Mouse (Mus musculus) thymus, postnatal 14 days (tissue): Measurements from ENCODE around the gene Mical2.

Experiments used
- DNase-seq: peaks from one replicate; pipeline ENCODE4 v3.0.0; 2021

Mical2 gene

DNA sequence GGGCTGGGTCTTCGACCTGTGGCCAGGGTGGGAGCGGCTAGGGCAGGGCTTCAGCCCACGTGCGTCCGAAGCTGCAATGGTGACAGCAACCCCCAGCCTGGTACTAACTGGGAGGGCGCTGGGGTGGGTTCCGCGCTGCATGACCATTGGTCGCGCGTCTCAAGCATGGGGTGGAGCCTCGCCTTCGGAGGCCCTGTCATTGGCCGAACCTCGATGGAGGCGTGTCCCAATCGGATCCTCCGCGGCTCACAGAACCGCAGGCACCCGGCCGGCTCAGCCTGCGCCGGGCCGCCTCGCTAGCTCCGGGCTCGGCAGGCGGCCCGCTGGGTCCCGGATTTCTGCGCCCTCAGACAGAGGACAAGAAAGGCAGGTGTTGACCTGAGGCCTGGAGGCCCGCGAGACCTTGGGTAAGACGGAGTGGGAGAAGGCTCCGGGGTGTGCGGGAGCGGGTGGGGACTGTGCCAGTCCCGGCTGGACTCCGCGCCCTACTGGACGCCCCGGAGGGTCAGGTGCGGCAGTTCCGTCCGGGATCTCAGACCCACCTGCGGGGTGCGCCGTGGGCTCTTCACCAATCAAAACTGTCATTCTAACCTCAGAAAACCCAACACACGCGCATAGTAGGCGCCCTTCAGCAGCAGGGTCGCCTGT is at the start of gene Mical2:
Mical2 (plus strand) TSS at position 242 of the 648 bp plus-strand sequence.
- peak; percentile 88 for DNase-seq

DNA sequence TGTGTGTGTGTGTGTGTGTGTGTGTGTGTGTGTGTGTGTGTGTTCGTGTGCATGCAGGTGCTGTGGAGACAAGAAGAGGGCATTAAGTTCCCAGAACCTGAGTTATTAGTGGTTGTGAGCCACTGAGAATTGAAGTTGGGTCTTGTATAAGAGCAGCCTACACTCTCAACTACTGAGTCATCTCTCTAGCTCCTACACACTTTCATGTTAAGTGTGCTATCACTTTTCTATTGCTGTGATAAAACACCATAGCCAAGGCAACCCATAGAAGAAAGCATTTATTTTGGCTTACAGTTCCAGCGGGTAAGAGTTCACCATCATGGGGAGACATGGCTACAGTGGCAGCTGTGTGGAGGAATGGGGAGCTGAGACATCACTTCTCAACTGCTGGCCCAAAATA is 49.0 kb upstream of the Mical2 start:
- no peak for DNase-seq

DNA sequence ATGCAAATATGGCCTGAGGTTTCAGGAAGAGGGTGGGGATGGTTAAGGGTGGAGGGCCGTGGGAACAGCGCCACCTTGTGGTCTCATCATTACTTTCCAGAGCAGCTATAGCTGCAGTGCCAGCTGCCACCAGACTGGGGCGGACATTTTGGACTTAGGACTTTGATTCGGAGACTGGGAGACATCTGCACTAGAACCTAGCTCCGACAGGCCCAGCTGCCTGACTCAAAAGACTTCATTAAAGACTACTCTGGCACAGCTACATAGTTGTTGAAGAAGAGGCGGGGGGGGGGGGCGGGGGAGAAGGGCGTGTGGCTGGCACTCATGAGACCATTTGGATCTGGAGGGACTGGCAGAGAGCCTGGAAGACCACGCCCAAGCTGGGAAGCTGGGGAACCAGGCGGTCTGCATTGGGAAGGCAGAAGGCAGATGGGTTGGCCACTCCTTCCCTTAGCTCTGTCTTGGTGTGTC is 45.4 kb upstream of the Mical2 start:
- peak; percentile 75 for DNase-seq

DNA sequence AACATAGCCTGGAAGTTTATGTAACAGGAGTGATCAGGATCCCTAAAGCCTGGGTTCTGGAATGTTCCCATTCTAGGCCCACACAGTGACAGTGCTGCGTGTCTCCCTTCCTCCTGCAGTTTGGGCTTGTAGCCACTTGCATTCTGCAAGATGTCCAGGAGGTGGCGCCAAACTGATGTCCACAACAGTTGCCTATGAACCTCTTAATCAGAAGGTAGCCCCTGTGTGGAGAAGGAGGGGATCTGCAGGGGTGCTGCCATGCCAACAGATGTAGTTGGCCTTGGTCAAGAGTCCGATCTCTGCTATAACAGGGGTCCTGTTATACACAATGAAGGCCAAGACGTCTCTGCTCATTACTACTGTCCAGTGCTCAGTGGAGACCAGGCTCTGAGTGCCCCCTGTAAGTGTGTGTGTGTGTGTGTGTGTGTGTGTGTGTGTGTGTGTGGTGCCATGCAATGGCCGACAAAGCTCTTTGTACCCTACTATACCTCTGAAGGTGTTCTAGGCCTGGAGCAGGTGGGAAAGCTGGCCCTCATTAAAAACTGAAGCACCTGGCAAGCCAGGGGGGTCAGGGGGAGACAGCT is 42.3 kb upstream of the Mical2 start:
- DNase-seq = peak; percentile 87

DNA sequence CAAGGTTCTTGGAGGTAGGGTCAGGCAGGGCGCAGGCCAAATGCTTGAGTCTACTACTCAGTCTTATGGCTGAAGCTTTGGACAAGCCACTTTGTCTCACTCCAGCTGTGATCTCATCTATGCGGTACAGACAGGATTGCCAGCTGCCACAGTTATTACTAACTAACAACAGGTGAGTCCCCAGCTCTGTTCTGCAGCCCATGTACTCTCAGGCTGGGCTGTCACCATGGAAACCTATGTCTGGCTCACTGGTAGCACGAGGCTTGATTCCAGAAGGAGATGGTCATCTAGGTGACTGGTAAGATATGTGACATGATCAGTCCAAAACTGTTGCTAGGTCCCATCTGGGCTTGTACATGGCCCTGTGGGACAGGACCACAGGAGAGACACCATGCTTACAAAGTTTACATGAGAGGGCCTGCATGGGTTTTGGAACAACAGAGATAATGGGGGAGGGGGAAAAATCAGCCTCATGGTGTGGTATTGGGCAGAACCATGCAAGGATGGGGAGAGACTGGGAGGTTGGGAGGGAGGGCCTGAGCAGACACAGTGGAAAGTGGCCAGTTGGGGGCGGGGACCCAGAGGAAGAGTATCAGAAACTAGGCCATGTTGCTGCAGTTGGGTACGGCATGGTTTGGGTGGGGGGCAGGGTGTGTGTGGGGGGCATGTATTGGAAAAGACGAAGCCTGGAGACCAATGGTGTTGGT is 41.0 kb upstream of the Mical2 start:
- DNase-seq = no peak

DNA sequence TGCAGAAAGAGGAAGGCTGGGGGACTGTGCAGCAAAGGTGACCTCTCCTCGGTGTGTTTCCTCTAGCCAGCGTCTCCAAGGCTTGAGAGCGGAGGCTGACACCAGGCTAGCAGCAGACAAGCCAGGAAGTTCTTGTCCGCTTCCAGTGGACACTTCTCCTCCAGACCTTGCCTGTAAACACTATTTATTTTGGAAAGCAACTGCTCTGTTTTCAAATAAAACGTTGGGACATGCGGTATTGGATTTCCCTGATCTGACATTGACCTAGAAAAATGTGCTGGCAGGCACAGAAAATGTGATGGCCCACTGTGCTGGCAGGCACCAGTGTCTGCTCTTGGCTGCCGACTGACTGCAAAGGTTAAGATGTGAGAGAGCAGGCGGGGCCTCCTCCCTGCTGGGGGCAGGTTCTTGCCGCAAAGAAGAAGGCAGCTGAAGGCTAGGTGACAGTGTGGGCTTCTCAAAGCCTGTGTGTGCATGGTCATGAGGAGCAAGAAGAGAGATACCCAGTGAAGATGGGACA is 40.4 kb upstream of the Mical2 start:
- no peak for DNase-seq

DNA sequence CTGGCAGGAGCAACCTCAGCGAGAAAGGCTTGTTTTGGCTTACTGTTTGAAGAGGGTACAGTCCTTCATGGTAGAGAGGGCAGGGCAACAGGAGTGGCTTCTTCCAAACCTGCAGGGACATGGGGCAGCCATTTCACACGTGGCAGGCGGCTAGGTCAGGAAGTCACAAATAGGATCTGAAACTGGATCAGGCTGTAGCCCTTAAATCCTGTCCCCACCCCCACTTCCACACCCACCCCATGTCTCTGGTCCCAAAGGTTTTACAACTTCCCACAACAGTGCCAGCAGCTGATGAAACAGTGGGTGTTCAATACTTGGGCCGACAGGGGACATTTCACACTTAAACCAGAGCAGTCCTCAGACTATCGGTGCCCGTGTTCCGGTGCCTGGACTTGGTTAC is 38.8 kb upstream of the Mical2 start:
- DNase-seq = no peak

DNA sequence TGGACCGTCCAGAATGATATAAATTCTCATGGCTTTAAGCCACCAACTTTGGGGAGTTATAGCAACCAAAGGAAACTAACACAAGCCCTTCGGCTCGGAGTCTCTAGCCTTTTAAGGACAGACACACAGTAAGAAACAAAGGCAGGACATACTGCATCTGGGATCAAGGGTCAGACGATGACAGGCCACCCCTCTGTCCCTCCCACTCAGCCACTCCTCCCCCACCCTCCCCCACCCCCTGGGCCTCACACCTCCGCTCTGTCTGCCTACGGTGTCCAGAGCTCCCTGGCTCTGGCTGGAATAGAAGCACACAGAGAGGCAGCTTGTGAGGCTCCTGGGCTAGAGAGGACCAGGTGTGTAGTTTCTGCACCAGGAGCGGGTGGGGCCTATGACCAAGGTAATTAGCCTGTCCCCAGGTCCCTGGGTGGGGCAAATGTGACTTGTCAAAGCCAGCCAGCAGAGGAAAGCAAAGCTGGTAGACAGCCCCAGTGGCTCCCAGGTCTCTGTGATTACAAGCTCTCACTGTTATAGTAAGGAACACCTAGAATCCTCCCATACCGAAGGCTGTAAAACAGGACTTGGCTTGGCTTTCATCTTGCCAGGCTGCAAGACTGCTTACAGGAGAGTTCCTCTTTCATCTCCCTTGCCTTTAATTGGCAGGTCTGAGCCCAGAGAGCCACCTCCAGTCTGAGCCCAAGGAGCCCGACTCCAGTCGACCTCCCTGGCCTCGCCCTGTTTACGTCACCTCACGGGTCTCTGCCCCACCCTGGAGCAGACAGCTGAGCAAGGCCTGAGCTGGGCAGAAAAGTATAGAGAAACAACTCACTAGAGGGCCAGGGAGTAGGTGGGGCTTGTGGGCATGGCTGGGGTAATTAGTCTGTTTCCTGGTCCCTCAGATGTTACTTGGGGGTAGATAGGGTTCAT is 37.9 kb upstream of the Mical2 start:
- DNase-seq = no peak

DNA sequence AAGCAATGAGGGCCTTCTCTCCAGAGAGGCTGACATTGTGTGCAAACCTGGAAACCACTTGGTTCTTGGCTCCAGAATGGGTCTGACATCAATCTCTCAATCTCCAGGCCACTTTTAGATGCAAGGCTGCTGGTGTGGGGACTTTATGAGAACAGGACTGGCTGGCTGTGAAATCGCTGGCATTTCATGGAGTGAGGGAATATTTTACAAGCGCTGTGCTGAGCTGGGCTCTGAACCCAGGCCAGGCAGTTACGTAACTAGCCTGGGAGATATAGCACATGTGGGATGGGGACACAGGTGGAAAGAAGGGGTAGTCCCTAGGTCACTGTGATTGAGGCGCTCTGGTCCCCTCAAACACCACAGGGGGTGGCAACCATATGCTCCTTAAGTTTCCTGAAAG is 33.4 kb upstream of the Mical2 start:
- no peak for DNase-seq

DNA sequence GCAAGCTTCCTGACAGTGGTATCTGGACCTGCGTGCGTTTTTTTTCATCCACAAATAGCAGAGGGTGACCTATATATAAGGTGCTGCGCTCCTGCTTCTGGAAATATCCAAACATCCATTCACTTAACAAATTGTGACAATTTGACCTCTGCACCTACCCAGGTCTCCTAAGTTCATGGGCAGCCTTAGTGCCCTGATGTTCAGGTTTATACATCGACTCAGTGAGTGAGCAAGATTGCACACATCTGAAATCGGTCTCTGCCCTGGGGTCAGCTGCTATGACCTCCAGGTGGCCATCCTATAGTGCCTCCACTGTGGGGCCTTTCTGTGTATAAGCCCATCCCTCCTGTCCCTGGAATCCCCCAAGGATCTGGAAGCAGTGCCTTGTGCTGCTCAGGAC is 32.9 kb upstream of the Mical2 start:
- DNase-seq = no peak

DNA sequence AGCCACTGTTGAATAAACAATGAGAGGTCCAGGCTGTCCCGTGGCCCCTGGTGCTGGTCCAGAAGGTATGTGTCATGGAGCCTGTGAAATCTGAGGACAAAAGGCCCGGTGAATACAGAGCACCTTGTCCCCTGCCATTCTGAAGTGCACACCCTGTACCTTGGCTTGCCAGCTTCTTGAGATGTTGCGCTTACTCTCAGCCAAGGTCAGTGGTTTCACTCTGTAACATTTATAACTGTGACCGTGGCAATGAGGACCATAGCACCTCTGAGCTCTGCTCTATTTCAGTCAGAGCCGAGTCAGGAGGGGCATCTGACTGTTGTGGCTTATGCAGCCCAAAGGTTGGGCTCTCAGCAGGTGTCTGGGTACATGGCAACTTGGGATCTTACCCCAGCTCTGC is 31.4 kb upstream of the Mical2 start:
- no peak for DNase-seq

DNA sequence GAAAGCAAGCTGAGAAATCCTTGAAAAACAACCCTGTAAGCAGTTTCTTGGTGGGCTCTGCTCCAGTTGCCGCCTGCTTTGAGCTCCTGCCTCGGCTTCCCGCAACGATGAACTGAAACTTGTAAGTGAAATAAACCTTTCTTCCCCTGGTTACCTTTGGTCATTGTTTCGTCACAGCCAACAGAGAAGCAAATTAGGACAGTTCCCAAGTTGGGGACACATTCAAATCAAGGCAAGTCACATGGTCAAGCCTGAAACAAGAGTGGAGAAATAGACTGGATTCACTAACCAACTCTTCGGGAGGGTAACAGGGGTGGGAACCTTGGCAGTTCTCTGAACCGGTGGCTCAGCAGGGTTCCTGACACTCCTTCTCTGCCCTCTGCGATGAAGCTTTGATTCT is 28.2 kb upstream of the Mical2 start:
- no peak for DNase-seq

DNA sequence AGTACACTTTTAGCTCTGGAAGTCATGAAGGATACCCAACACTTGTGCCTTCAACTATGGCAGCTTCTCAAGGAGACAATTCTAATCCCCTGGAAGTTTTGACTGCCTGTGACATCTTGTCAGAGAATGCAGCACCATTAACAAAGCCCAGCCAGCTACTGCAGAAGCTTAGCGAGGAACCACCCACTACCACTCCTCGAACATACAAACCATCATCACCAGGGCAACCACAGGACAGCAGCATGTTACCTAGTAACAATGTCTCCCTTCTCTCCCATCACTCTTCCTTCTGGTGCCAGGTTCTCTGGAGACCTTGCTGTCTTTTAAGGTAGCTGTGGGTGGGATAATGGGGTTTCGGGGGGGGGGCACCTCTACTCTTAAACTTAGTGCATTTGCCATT is 26.3 kb upstream of the Mical2 start:
- DNase-seq = no peak

DNA sequence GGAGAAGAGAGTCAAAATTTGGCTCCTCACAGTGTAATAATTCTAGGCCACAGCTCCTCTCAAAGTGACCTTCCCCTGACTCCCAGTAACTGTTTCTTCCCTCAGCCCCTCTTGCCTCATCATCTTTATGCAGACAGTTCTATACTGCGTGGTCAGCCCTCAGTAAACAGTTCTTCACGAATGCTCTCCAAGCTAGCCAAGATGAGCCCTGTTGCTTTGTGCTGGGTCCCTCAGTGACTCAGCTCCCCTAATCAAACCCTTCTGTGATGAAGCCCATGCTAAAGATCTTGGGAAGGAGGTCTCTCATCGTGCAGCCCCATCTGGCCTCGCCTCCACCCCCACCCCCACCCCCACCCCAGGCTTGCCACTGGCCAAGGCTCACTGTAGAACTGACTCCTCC is 24.9 kb upstream of the Mical2 start:
- no peak for DNase-seq

DNA sequence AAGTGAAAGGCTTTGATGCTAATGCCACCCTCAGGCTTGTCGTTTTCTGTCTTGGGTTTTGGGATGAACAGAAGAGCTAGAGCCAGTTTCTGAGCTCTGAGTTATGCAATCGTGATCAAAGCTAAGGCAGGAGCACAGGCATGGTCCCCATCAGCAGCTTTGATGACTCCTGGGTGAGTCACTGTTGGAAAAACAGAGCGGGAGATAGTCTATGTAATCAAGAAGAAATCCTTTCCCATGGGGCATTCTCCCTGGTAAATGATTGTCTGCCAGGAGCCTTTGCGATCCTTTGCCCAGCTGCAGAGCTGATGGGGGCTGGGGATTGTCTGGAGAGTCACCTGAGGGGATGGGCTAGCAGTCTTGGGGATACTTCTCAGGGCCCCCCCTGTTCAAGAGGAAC is 23.5 kb upstream of the Mical2 start:
- no peak for DNase-seq

DNA sequence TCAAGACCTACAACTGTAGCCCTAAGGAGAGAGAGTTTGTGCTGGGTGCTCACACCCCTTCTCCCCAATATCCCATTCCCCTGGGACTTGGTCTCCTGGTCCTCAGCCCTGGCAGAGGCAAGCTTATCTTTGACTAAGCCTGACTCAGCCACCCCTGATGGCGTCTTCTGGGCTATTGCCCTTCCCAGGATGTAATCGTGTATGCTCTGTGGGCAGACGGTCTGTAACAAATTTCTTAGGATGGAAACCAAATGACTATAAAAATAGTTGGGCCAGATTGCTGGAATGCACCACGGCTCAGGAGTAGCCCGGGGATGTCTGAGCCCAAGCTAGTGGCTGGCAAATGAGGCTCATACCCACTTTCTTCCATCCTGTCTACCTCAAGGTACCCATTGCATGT is 22.8 kb upstream of the Mical2 start:
- no peak for DNase-seq

DNA sequence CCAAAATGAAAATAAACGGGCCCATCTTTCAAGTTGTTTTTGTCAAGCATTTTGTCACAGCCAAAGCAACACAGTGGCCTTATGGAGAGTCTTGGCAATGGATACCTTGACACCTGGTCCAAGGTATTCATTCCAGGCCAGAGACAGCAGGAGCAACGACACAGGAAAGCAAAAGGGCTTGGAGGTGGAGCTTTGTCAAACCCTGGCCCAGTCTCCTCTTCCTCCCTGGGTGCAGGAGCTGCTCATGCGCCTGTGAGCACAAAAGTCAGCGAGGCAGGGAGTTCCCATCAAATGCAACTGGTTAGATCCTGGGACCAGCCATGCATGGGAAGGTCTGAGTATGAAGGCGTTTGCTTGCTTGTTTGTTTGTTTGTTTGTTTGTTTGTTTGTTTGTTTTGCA is 21.7 kb upstream of the Mical2 start:
- no peak for DNase-seq

DNA sequence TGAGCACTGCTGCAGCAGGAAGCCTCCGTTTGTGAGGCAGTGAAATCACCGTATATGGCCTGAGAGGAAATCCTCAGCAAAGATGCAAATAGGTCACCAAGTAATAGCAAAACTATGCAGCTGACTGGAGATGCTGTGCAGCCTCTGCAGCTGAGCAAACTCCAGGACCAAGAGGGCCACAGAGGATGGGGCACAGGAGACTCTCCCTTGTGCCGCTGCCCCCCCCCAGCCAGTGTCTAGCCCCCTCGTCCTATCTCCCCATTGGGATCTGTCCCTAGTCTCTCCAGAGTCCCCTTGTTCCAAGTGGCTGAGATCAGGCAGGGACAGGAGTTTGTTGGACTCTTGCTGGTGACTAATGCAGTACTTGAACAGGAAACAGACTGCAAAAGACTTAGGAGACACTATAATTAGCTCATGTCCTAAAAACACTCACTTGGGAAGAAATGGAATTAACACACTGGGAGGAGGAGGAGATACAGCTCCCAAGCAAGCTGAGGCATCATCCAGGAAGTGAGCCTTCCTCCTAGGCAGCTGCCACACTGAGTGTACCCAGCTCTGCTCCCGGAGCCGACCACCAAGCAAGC is 21.2 kb upstream of the Mical2 start:
- DNase-seq = no peak

DNA sequence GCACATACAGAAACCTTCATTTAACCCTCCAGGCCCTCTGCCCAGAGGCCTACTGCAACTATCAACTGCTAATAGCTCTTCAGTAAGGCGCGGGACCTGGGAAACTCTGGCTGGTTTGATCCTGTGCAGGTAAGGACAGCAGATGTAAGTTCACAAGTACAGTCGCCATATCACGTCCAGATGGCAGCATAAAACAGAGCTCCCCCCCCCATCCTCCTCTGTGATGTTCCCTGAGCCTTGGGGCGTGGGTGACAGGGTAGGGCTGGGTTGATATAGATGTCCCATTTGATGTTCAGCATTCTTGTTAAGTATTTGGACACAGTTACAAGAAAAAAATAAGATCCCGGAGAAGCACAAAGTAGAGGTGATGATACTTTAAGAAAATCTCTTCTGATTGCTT is 20.1 kb upstream of the Mical2 start:
- peak; percentile 61 for DNase-seq

DNA sequence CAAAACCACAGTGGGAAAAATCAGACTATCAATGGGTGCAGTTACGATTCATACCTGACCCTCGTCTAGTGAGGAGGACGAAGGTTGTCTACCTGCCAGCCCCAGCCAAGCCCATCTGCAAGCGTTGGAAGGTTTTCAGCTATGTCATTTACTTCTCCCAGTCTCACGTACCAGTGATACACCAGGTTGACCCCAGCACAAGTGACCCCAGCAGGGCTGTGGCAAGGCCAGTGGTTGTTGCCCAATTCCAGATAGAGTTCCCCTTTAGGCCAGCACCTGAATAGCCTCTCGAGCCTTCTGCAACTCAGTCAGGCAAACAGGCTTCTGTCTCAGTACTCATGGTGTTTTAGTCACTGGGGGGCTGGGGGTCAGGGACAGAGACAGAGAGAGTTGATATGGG is 17.9 kb upstream of the Mical2 start:
- DNase-seq = no peak

DNA sequence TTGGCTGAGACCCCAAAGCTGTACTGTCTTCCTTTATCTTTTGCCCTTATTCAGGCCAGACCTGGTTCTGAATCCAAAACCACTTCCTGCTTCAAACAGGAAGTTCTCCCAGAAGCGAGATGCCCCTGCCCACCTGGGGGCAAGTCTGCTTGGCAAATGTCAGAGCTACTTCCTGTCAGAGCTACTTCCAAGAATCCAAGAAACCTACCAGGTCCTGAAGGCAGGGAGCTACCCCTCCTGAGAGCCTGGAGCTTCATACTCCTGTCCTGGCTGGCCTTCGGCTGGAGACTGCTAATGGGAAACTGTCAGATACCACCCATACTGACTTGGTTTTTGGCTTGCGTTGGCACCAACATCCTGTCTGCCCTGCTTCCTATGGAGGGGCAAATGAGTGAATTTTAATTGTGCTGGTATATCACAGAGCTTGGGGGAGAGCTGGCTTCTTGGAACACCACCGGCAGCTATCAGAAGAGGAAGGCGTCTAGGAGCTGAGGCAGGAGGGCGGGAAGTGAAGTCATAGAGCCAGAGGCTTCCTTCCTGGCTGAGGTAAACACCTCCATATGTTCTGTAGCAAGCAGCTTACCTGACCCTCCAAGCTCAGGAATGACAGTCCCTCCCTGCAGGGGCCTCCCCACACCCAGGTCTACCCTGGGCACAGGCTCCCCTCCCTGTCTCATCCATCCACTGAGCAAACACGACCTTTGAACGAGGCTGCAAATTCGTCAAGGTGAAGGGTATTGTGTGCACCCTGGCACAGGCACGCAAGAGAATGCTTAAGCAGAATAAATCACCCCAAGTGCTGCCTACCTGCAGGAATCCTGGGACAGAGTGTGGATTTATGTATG is 17.1 kb upstream of the Mical2 start:
- peak; percentile 74 for DNase-seq

DNA sequence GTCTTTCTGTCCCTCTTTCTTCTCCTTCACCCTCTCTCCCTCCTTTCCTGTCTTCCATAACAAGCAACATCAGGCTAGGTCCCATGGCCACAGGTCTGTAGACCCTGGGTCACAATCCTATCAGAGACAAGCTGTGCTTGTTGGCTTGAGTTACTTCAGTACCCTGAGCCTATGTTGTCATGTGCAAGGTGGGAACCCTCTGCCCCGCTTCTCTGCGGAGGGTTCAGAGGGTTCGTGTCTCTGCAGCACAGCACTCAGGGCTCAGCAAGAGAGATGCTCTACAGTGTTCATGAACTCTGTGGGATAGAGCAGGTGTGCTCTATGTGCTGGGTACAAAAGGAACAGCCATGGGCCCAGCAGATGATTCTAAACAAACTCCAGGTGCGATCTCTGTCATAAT is 16.0 kb upstream of the Mical2 start:
- peak; percentile 52 for DNase-seq
